Comparison of ENCODE assay signal across 23 mouse cellular contexts in genomic region chr13:118245546-118245945, GRCm38 (mm10).
"Had no signal": no experiment of that assay in that cellular context is flagged by ENCODE, and none has a peak within 500 bp of the region (broad histone marks: within the 10 kb centered on the region; RNA-seq: fewer than 3 reads in every experiment).

No protein-coding gene starts in this region.

- DNase-seq: gastrocnemius, adult 2 months; gastrocnemius, postnatal 10 days; gastrocnemius, postnatal 25 days; heart, adult 18-20 months; heart, postnatal 10 days; kidney, adult 11 months; kidney, adult 2 months; kidney, adult 9 months; kidney, postnatal 14 days; kidney, postnatal 36 days; liver; liver, embryonic 13.5 days had no signal

- H3K4me1 ChIP-seq: heart, embryonic 10.5 days; heart, embryonic 12.5 days; hindbrain, embryonic 13.5 days; hindbrain, embryonic 15.5 days; kidney, embryonic 15.5 days; limb, embryonic 10.5 days; limb, embryonic 12.5 days; liver, embryonic 13.5 days had no signal

- H3K4me3 ChIP-seq: gastrocnemius, adult 2 months; heart, embryonic 10.5 days; heart, embryonic 12.5 days; hindbrain, embryonic 13.5 days; hindbrain, embryonic 15.5 days; kidney, embryonic 15.5 days; layer of hippocampus, adult 2 months; left cerebral cortex, adult 2 months; limb, embryonic 10.5 days; limb, embryonic 12.5 days; liver, embryonic 13.5 days had no signal

- H3K27me3 ChIP-seq: heart, embryonic 12.5 days; hindbrain, embryonic 13.5 days; hindbrain, embryonic 15.5 days; kidney, embryonic 15.5 days; limb, embryonic 12.5 days; liver, embryonic 13.5 days had no signal

- H3K27ac ChIP-seq: gastrocnemius, adult 2 months; heart, embryonic 10.5 days; hindbrain, embryonic 13.5 days; hindbrain, embryonic 15.5 days; hindbrain, postnatal 0 days; kidney, embryonic 15.5 days; kidney, postnatal 0 days; layer of hippocampus, adult 2 months; left cerebral cortex, adult 2 months; limb, embryonic 10.5 days; limb, embryonic 12.5 days; liver, embryonic 13.5 days had no signal

- H3K9me3 ChIP-seq: heart, embryonic 10.5 days; heart, embryonic 12.5 days; hindbrain, embryonic 13.5 days; hindbrain, embryonic 15.5 days; kidney, embryonic 15.5 days; limb, embryonic 10.5 days; limb, embryonic 12.5 days; liver, embryonic 13.5 days had no signal

- H3K36me3 ChIP-seq: heart, embryonic 10.5 days; heart, embryonic 12.5 days; hindbrain, embryonic 13.5 days; hindbrain, embryonic 15.5 days; kidney, embryonic 15.5 days; limb, embryonic 10.5 days; limb, embryonic 12.5 days; liver, embryonic 13.5 days had no signal
